Mouse (Mus musculus) megakaryocyte, embryonic 14.5 days (primary cell): ENCODE measurements around the gene Robo1. TPM values are rescaled to one million over a fixed set of nuclear protein-coding genes. Genes with fewer than 3 reads are reported as not detected.

Experiments
- H3K27me3 ChIP-seq: replicated peaks from 2 replicates; pipeline ENCODE3; 2012; ENCODE audit warnings: inconsistent platforms
- H3K36me3 ChIP-seq: replicated peaks from 2 replicates; pipeline ENCODE3; 2012; ENCODE audit warnings: low read length, inconsistent platforms, mixed read lengths
- H3K4me1 ChIP-seq: 2 replicates; pipeline ENCODE4 v1.6.1; 2012; ENCODE audit warnings: inconsistent platforms
- H3K4me3 ChIP-seq: replicated peaks from 2 replicates; pipeline ENCODE3; 2012; ENCODE audit warnings: moderate library complexity, mild to moderate bottlenecking, inconsistent platforms
- H3K9me3 ChIP-seq: 2 replicates; pipeline ENCODE4 v1.6.1; 2012; ENCODE audit warnings: inconsistent platforms
- FLI1 ChIP-seq: IDR thresholded peaks from 2 replicates; pipeline ENCODE4 v1.6.1; 2012; ENCODE audit warnings: low read length, inconsistent platforms, mixed read lengths
- GATA1 ChIP-seq: IDR thresholded peaks from 3 replicates; pipeline ENCODE4 v1.6.1; 2012; ENCODE audit warnings: mixed read lengths, low read length, inconsistent platforms, borderline replicate concordance
- polyA plus RNA-seq: library from polyadenylated mRNA; stranded (reverse); fragments of >175 nt; gene quantifications from 2 replicates; pipeline ENCODE4 v1.2.3, GENCODE M21; 2012; ENCODE audit warnings: low replicate concordance; ENCODE audit not compliant: insufficient read depth

Gene Robo1
- polyA plus RNA-seq, 1 experiment, result 0.03 TPM

- H3K4me1 ChIP-seq, result no peaks in the 10 kb centered on the region
- no peak overlapping the region for H3K4me3 ChIP-seq
- H3K36me3 ChIP-seq, result no peaks in the 10 kb centered on the region
- peaks cover 18% of the 10 kb centered on the region for H3K9me3 ChIP-seq
- TF ChIP-seq GATA1 (no peak), FLI1 (no peak)
- no peaks in the 10 kb centered on the region for H3K27me3 ChIP-seq
Measured at GRCm38 (mm10) chr16:72798405-72798949, 490.4 kb downstream of the Robo1 start.

- no peaks in the 10 kb centered on the region for H3K36me3 ChIP-seq
- H3K4me3 ChIP-seq, result no peak overlapping the region
- no peaks in the 10 kb centered on the region for H3K27me3 ChIP-seq
- H3K4me1 ChIP-seq, result no peaks in the 10 kb centered on the region
- TF ChIP-seq GATA1 (no peak), FLI1 (no peak)
- H3K9me3 ChIP-seq, result peaks cover 18% of the 10 kb centered on the region
Measured at GRCm38 (mm10) chr16:72800121-72800749, 492.1 kb downstream of the Robo1 start.

- Histone ChIP-seq H3K4me3 (no peak overlapping the region), H3K4me1 (no peaks in the 10 kb centered on the region), H3K9me3 (peaks cover 17% of the 10 kb centered on the region), H3K36me3 (no peaks in the 10 kb centered on the region), H3K27me3 (no peaks in the 10 kb centered on the region)
- TF ChIP-seq GATA1 (no peak), FLI1 (no peak)
Measured at GRCm38 (mm10) chr16:72800788-72801187, 492.7 kb downstream of the Robo1 start.

GRCm38 (mm10) chr16:72808351-72808750 lies 500.2 kb downstream of the Robo1 start:
- Histone ChIP-seq H3K4me3 (no peak overlapping the region), H3K9me3 (no peaks in the 10 kb centered on the region), H3K27me3 (no peaks in the 10 kb centered on the region), H3K4me1 (no peaks in the 10 kb centered on the region), H3K36me3 (no peaks in the 10 kb centered on the region)
- TF ChIP-seq FLI1 (no peak), GATA1 (no peak)

GRCm38 (mm10) chr16:72810942-72811341 lies 502.8 kb downstream of the Robo1 start:
- Histone ChIP-seq H3K4me3 (no peak overlapping the region), H3K36me3 (no peaks in the 10 kb centered on the region), H3K9me3 (peaks cover 5% of the 10 kb centered on the region; the same call in 1 of the 2 replicates), H3K27me3 (no peaks in the 10 kb centered on the region), H3K4me1 (no peaks in the 10 kb centered on the region)
- TF ChIP-seq GATA1 (no peak), FLI1 (no peak)

GRCm38 (mm10) chr16:72811494-72811893 lies 503.4 kb downstream of the Robo1 start:
- H3K9me3 ChIP-seq, result peaks cover 5% of the 10 kb centered on the region; the same call in 1 of the 2 replicates
- no peak overlapping the region for H3K4me3 ChIP-seq
- no peaks in the 10 kb centered on the region for H3K36me3 ChIP-seq
- no peaks in the 10 kb centered on the region for H3K4me1 ChIP-seq
- no peaks in the 10 kb centered on the region for H3K27me3 ChIP-seq
- TF ChIP-seq FLI1 (no peak), GATA1 (no peak)

- TF ChIP-seq GATA1 (no peak), FLI1 (no peak)
- H3K36me3 ChIP-seq, result no peaks in the 10 kb centered on the region
- H3K27me3 ChIP-seq, result no peaks in the 10 kb centered on the region
- no peak overlapping the region for H3K4me3 ChIP-seq
- peaks cover 5% of the 10 kb centered on the region; the same call in 1 of the 2 replicates for H3K9me3 ChIP-seq
- no peaks in the 10 kb centered on the region for H3K4me1 ChIP-seq
Measured at GRCm38 (mm10) chr16:72811908-72812307, 503.8 kb downstream of the Robo1 start.

- no peak overlapping the region for H3K4me3 ChIP-seq
- TF ChIP-seq GATA1 (no peak), FLI1 (no peak)
- H3K9me3 ChIP-seq, result 0 out of 2 replicates have a peak, but pooled peaks cover 4% of the 10 kb centered on the region
- no peaks in the 10 kb centered on the region for H3K36me3 ChIP-seq
- H3K4me1 ChIP-seq, result no peaks in the 10 kb centered on the region
- H3K27me3 ChIP-seq, result no peaks in the 10 kb centered on the region
Measured at GRCm38 (mm10) chr16:72828381-72828780, 520.3 kb downstream of the Robo1 start.

GRCm38 (mm10) chr16:72829530-72829929 lies 521.4 kb downstream of the Robo1 start:
- Histone ChIP-seq H3K27me3 (no peaks in the 10 kb centered on the region), H3K4me3 (no peak overlapping the region), H3K4me1 (no peaks in the 10 kb centered on the region), H3K9me3 (no peaks in the 10 kb centered on the region), H3K36me3 (no peaks in the 10 kb centered on the region)
- TF ChIP-seq GATA1 (no peak), FLI1 (no peak)

- H3K4me1 ChIP-seq, result no peaks in the 10 kb centered on the region
- no peak overlapping the region for H3K4me3 ChIP-seq
- no peaks in the 10 kb centered on the region for H3K27me3 ChIP-seq
- no peak for TF ChIP-seq FLI1
- no peak for TF ChIP-seq GATA1
- no peaks in the 10 kb centered on the region for H3K9me3 ChIP-seq
- no peaks in the 10 kb centered on the region for H3K36me3 ChIP-seq
Measured at GRCm38 (mm10) chr16:72830394-72831056, 522.4 kb downstream of the Robo1 start.
